Mouse (Mus musculus) brain, embryonic 14.5 days (tissue): Measurements from ENCODE around the gene Calhm3.

Experiments used
- CTCF ChIP-seq: fragments of 200-500 bp; IDR thresholded peaks from 2 replicates; pipeline ENCODE4 v1.5.1; 2012; ENCODE audit warnings: inconsistent platforms, mild to moderate bottlenecking, moderate library complexity, borderline replicate concordance; ENCODE audit not compliant: insufficient read depth, insufficient read length; ENCODE audit errors: extremely low read depth
- POLR2A ChIP-seq: fragments of 200-500 bp; IDR thresholded peaks from 2 replicates; pipeline ENCODE4 v1.6.1; 2012; ENCODE audit warnings: mild to moderate bottlenecking, inconsistent platforms, borderline replicate concordance; ENCODE audit not compliant: poor library complexity, insufficient read depth, insufficient read length, severe bottlenecking; ENCODE audit errors: extremely low read depth

GRCm38 (mm10) chr19:47142438-47142837 is 15.1 kb downstream of the Calhm3 start:
- no peak for TF ChIP-seq CTCF
- TF ChIP-seq POLR2A = no peak
